Mouse (Mus musculus) forebrain, embryonic 15.5 days (tissue): ENCODE measurements around the gene Ankfy1. TPM values are rescaled to one million over a fixed set of nuclear protein-coding genes. Genes with fewer than 3 reads are reported as not detected.
"Not testable (repeated sequence)": the region's sequence is repeated elsewhere in the genome, so short reads cannot be mapped to it uniquely, and the experiment has no call there.

Experiments used
- ATAC-seq: fragments of 200-750 bp; cut with Nextera tagmentation; replicated peaks from 2 replicates; pipeline ENCODE4 v1.8.0; 2017; ENCODE audit warnings: mild to moderate bottlenecking, moderate TSS enrichment, moderate library complexity
- H3K27ac ChIP-seq: fragments of 300-500 bp; sonication (generic); replicated peaks from 2 replicates; pipeline ENCODE4 v1.5.1; 2015; ENCODE audit warnings: mild to moderate bottlenecking, inconsistent platforms
- H3K27me3 ChIP-seq: fragments of 300-500 bp; sonication (generic); 2 replicates; pipeline ENCODE4 v1.6.1; 2015; ENCODE audit warnings: inconsistent platforms
- H3K36me3 ChIP-seq: fragments of 300-500 bp; sonication (generic); 2 replicates; pipeline ENCODE4 v1.6.1; 2015; ENCODE audit warnings: mild to moderate bottlenecking, inconsistent platforms
- H3K4me1 ChIP-seq: fragments of 300-500 bp; sonication (generic); 2 replicates; pipeline ENCODE4 v1.6.1; 2015; ENCODE audit warnings: inconsistent platforms
- H3K4me2 ChIP-seq: fragments of 300-500 bp; sonication (generic); replicated peaks from 2 replicates; pipeline ENCODE4 v1.6.1; 2015; ENCODE audit warnings: mild to moderate bottlenecking, inconsistent platforms
- H3K4me3 ChIP-seq: fragments of 300-500 bp; sonication (generic); 2 replicates; pipeline ENCODE4 v1.5.1; 2015; ENCODE audit warnings: mild to moderate bottlenecking, inconsistent platforms
- H3K9ac ChIP-seq: fragments of 300-500 bp; sonication (generic); replicated peaks from 2 replicates; pipeline ENCODE4 v1.6.1; 2015; ENCODE audit warnings: mild to moderate bottlenecking, inconsistent platforms
- H3K9me3 ChIP-seq: fragments of 300-500 bp; sonication (generic); 2 replicates; pipeline ENCODE4 v1.6.1; 2016; ENCODE audit warnings: inconsistent platforms
- WGBS: fragments of 180-500 bp; shearing (Covaris S2); methylation state at CpG from one replicate; pipeline ENCODE4 v1.1.7; 2015; ENCODE audit warnings: mixed read lengths; 5-methylcytosine and 5-hydroxymethylcytosine counted together
- polyA plus RNA-seq: library from polyadenylated mRNA; unstranded; fragments of >200 nt; fragmentation: Nextera tagmentation; extraction: Ambion mirVana; gene quantifications from 2 replicates; pipeline ENCODE4 v1.2.1, GENCODE M21; 2015

The Ankfy1 gene
- polyA plus RNA-seq, 1 experiment from 2014 or later, result 27.1 TPM

GRCm38 (mm10) chr11:72726023-72726422 is 36.2 kb downstream of the Ankfy1 start:
- Histone ChIP-seq H3K9me3 (no peaks in the 10 kb centered on the region), H3K36me3 (peaks cover 40% of the 10 kb centered on the region), H3K4me2 (no peak overlapping the region), H3K27me3 (no peaks in the 10 kb centered on the region), H3K9ac (no peak overlapping the region), H3K4me1 (no peaks in the 10 kb centered on the region), H3K27ac (no peak overlapping the region), H3K4me3 (no peak overlapping the region)
- no peak for ATAC-seq

DNA sequence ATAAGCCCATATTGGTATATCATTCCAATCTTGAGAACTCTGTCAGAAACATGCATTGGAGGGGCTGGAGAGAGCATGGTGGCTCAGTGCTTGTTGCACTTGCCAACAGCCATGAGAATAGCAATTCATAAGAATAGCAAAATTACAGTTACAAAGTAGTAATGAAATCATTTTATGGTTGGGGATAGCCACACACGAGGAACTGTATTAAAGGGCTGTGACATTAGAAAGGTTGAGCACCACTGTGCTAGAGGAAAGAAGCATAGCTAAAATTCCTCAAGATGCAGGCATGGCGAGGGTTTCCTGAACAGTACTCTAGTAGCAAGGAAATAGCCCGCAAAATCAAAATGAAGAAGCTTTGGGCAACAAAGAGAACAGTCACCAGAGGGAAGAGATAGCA is 43.9 kb downstream of the Ankfy1 start:
- H3K27me3 ChIP-seq, result no peaks in the 10 kb centered on the region

GRCm38 (mm10) chr11:72734840-72735518 is 45.2 kb downstream of the Ankfy1 start:
- no peaks in the 10 kb centered on the region for H3K9me3 ChIP-seq
- H3K4me2 ChIP-seq, result no peak overlapping the region
- no peak for ATAC-seq
- H3K27me3 ChIP-seq, result no peaks in the 10 kb centered on the region
- peaks cover 52% of the 10 kb centered on the region for H3K36me3 ChIP-seq
- H3K4me1 ChIP-seq, result no peaks in the 10 kb centered on the region
- H3K9ac ChIP-seq, result no peak overlapping the region
- H3K4me3 ChIP-seq, result no peak overlapping the region
- no peak overlapping the region for H3K27ac ChIP-seq
- WGBS, result 89% methylated on average over 4 of the region's 4 CpGs

More for the DNA sequence above, 43.9 kb downstream of the Ankfy1 start:
- Histone ChIP-seq H3K4me3 (no peak overlapping the region), H3K36me3 (peaks cover 54% of the 10 kb centered on the region), H3K4me2 (no peak overlapping the region), H3K9ac (no peak overlapping the region), H3K4me1 (no peaks in the 10 kb centered on the region), H3K27ac (no peak overlapping the region), H3K9me3 (no peaks in the 10 kb centered on the region)
- ATAC-seq, result no peak
- 95% methylated on average over 3 of the region's 3 CpGs for WGBS

GRCm38 (mm10) chr11:72735519-72735860 is 45.7 kb downstream of the Ankfy1 start:
- 67% methylated on average over 2 of the region's 2 CpGs for WGBS
- Histone ChIP-seq H3K36me3 (peaks cover 52% of the 10 kb centered on the region), H3K4me1 (no peaks in the 10 kb centered on the region), H3K27me3 (no peaks in the 10 kb centered on the region), H3K4me3 (no peak overlapping the region), H3K27ac (no peak overlapping the region), H3K9me3 (no peaks in the 10 kb centered on the region), H3K4me2 (no peak overlapping the region), H3K9ac (no peak overlapping the region)
- ATAC-seq, result no peak

- Histone ChIP-seq H3K9ac (no peak overlapping the region), H3K4me3 (no peak overlapping the region), H3K9me3 (no peaks in the 10 kb centered on the region), H3K36me3 (peaks cover 50% of the 10 kb centered on the region), H3K4me2 (no peak overlapping the region), H3K27me3 (no peaks in the 10 kb centered on the region), H3K4me1 (no peaks in the 10 kb centered on the region), H3K27ac (no peak overlapping the region)
- ATAC-seq, result no peak
- 74% methylated on average over 1 of the region's 1 CpGs for WGBS
Measured at GRCm38 (mm10) chr11:72736320-72736719, 46.5 kb downstream of the Ankfy1 start.

DNA sequence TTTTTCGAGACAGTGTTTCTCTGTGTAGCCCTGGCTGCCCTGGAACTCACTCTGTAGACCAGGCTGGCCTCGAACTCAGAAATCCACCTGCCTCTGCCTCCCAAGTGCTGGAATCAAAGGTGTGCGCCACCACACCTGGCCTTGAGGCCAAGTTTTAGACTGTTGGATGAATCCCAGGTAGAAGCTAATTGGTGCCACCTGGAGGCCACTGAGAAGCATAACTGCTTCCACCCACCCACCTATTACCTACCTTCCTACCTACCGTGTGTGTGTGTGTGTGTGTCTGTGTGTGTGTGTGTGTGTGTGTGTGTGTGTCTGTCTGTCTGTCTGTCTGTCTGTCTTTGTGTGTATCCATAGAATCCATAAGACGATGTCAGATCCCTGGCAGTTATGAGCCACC is 47.7 kb downstream of the Ankfy1 start:
- not testable (repeated sequence) for H3K9me3 ChIP-seq, H3K27me3 ChIP-seq, H3K9ac ChIP-seq, H3K4me1 ChIP-seq, H3K27ac ChIP-seq, H3K4me2 ChIP-seq, H3K4me3 ChIP-seq, ATAC-seq
- 89% methylated on average over 5 of the region's 5 CpGs for WGBS
- peaks cover 41% of the 10 kb centered on the region for H3K36me3 ChIP-seq

DNA sequence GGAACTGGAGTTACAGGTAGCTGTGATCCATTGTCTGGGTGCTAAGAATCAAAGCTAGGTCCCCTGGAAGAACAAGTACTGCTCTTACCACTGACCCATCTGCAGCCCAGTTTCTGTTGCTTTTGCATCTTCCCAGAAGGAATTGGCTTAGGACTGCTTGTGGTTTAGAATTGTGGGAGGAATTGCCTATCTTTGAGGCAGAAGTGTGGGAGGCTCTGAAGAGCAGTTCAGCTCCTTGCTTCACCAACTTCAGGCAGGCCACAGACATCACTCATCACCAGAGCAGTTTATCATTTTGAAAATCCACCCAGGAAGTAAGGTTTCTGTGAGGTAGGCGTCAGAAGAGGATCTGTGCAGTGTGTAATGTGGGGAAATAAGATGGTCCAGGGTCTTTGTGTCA is 49.2 kb downstream of the Ankfy1 start:
- H3K27ac ChIP-seq, result no peak overlapping the region
- H3K27me3 ChIP-seq, result no peaks in the 10 kb centered on the region
- no peak overlapping the region for H3K4me2 ChIP-seq
- H3K4me1 ChIP-seq, result no peaks in the 10 kb centered on the region
- H3K9ac ChIP-seq, result no peak overlapping the region
- H3K9me3 ChIP-seq, result no peaks in the 10 kb centered on the region
- no peak for ATAC-seq
- WGBS, result 96% methylated on average over 1 of the region's 1 CpGs
- H3K4me3 ChIP-seq, result no peak overlapping the region
- peaks cover 40% of the 10 kb centered on the region for H3K36me3 ChIP-seq

GRCm38 (mm10) chr11:72751956-72752355 is 62.1 kb downstream of the Ankfy1 start:
- peaks cover 95% of the 10 kb centered on the region for H3K36me3 ChIP-seq
- ATAC-seq, result no peak
- 52% methylated on average over 2 of the region's 2 CpGs for WGBS

DNA sequence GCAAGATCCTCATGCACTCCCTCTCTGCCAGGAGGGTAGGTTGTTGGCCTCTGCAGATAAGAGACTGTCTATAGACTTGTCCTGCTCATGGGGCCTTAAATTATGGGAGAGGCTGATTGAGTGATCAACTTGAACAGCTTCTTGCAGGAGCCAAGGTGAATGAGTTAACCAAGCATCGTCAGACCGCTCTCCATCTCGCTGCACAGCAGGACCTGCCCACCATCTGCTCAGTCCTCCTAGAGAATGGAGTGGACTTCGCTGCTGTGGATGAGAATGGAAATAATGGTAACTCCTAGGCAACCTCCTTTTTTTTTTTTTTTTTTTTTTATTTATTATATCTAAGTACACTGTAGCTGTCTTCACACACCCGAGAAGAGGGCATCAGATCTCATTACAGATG is 68.5 kb downstream of the Ankfy1 start:
- Histone ChIP-seq H3K27me3 (no peaks in the 10 kb centered on the region), H3K9me3 (no peaks in the 10 kb centered on the region), H3K27ac (no peak overlapping the region), H3K4me2 (no peak overlapping the region), H3K4me1 (no peaks in the 10 kb centered on the region), H3K9ac (no peak overlapping the region), H3K36me3 (peaks cover 98% of the 10 kb centered on the region), H3K4me3 (no peak overlapping the region)
- no peak for ATAC-seq
- 94% methylated on average over 5 of the region's 5 CpGs for WGBS

More at GRCm38 (mm10) chr11:72751956-72752355, 62.1 kb downstream of the Ankfy1 start:
- Histone ChIP-seq H3K27me3 (no peaks in the 10 kb centered on the region), H3K9ac (no peak overlapping the region), H3K4me3 (no peak overlapping the region), H3K27ac (no peak overlapping the region), H3K4me1 (no peaks in the 10 kb centered on the region), H3K9me3 (no peaks in the 10 kb centered on the region), H3K4me2 (no peak overlapping the region)

DNA sequence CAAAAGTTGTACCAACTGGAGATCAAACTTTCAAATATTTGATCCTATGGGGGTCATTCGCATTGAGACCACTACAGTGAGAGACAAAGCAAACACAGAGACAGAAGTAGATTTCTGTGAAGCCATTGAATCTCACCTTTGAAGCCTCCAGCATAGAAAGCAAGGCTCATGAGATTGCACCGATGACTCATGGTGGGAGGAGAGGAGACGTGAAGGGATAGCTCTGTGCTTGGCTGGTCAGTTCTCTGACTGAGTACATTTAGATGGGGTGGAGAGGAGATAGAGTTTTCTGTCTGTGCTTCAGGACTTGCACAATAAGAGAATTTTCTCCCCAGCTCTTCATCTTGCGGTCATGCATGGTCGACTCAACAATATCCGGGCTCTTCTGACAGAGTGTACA is 69.8 kb downstream of the Ankfy1 start:
- Histone ChIP-seq H3K27me3 (no peaks in the 10 kb centered on the region), H3K4me3 (no peak overlapping the region), H3K36me3 (peaks cover 95% of the 10 kb centered on the region), H3K9ac (no peak overlapping the region), H3K4me1 (no peaks in the 10 kb centered on the region), H3K27ac (no peak overlapping the region), H3K4me2 (no peak overlapping the region), H3K9me3 (no peaks in the 10 kb centered on the region)
- no peak for ATAC-seq
- WGBS, result 97% methylated on average over 6 of the region's 6 CpGs

DNA sequence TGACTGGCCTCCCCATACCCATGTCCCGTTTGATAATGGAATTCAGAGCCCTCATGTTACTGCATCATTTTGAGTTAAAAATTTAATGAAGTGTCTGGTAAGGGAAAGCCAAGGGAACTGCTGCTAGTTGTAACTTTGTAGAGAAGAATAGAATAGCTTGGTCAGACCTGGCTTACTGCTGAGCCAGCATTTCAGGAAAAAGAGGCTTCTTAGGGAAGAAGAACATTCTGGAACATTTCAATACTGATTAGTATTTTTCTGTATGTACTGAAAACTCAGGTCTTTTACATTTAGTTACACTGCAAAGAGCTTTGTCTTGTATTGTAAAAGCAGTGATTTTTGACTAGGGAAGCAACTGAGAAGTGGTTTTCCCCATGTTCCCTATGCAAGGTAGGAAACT is 71.0 kb downstream of the Ankfy1 start:
- no peak for ATAC-seq
- WGBS, result 91% methylated on average over 1 of the region's 1 CpGs

DNA sequence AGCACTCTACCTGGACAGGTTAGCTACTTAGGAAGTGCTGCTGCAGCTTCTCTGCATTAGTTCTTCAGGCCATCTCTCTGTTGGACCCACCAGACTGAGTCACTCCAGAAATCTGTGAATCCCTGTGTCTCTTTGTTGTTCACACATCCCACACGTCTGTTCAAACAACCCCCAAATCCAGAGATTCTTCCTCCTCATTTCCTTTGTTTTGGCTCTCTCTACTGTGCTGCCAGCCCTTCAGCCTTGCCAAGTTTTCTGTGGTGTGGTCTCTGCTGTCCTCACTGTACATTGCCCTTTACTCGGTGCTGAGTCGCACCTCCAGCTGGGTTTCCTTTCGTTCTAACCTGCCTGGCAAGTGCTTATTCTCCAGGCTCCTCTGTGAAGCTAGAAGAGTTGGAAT is 74.5 kb downstream of the Ankfy1 start:
- Histone ChIP-seq H3K9me3 (no peaks in the 10 kb centered on the region), H3K27ac (no peak overlapping the region), H3K9ac (no peak overlapping the region), H3K27me3 (no peaks in the 10 kb centered on the region), H3K36me3 (peaks cover 71% of the 10 kb centered on the region), H3K4me3 (no peak overlapping the region), H3K4me2 (no peak overlapping the region), H3K4me1 (no peaks in the 10 kb centered on the region)
- ATAC-seq, result no peak
- 81% methylated on average over 4 of the region's 4 CpGs for WGBS

More for the DNA sequence above, 71.0 kb downstream of the Ankfy1 start:
- Histone ChIP-seq H3K27me3 (no peaks in the 10 kb centered on the region), H3K4me2 (no peak overlapping the region), H3K36me3 (peaks cover 85% of the 10 kb centered on the region), H3K9me3 (no peaks in the 10 kb centered on the region), H3K27ac (no peak overlapping the region), H3K9ac (no peak overlapping the region), H3K4me3 (no peak overlapping the region), H3K4me1 (no peaks in the 10 kb centered on the region)

- peaks cover 43% of the 10 kb centered on the region for H3K36me3 ChIP-seq
- no peaks in the 10 kb centered on the region for H3K27me3 ChIP-seq
- H3K4me1 ChIP-seq, result no peaks in the 10 kb centered on the region
- no peak for ATAC-seq
- H3K27ac ChIP-seq, result no peak overlapping the region
- no peak overlapping the region for H3K4me2 ChIP-seq
- WGBS, result 95% methylated on average over 8 of the region's 8 CpGs
- H3K4me3 ChIP-seq, result no peak overlapping the region
- H3K9me3 ChIP-seq, result no peaks in the 10 kb centered on the region
- H3K9ac ChIP-seq, result no peak overlapping the region
Measured at GRCm38 (mm10) chr11:72767716-72768115, 77.9 kb downstream of the Ankfy1 start.
